Mouse (Mus musculus) heart, embryonic 12.5 days (tissue): Measurements from ENCODE around the gene Gsdma2. TPM values are rescaled to one million over a fixed set of nuclear protein-coding genes. Genes with fewer than 3 reads are reported as not detected.

Source experiments
- ATAC-seq: fragments of 200-750 bp; cut with Nextera tagmentation; 2 replicates; pipeline ENCODE4 v1.8.0; 2017; ENCODE audit warnings: moderate TSS enrichment, moderate library complexity; ENCODE audit not compliant: insufficient number of reproducible peaks, low FRiP score
- H3K27ac ChIP-seq: fragments of 300-500 bp; sonication (generic); 2 replicates; pipeline ENCODE4 v1.5.1; 2016; ENCODE audit warnings: mild to moderate bottlenecking, moderate library complexity; ENCODE audit not compliant: poor library complexity, severe bottlenecking
- H3K27me3 ChIP-seq: fragments of 300-500 bp; sonication (generic); replicated peaks from 2 replicates; pipeline ENCODE4 v1.6.1; 2016; ENCODE audit warnings: mild to moderate bottlenecking, moderate library complexity
- H3K36me3 ChIP-seq: fragments of 300-500 bp; sonication (generic); 2 replicates; pipeline ENCODE4 v1.6.1; 2016; ENCODE audit warnings: mild to moderate bottlenecking, moderate library complexity
- H3K4me1 ChIP-seq: fragments of 300-500 bp; sonication (generic); replicated peaks from 2 replicates; pipeline ENCODE4 v1.6.1; 2016; ENCODE audit warnings: mild to moderate bottlenecking
- H3K4me2 ChIP-seq: fragments of 300-500 bp; sonication (generic); 2 replicates; pipeline ENCODE4 v1.6.1; 2016; ENCODE audit warnings: mild to moderate bottlenecking, moderate library complexity
- H3K4me3 ChIP-seq: fragments of 300-500 bp; sonication (generic); 2 replicates; pipeline ENCODE4 v1.5.1; 2016; ENCODE audit warnings: mild to moderate bottlenecking
- H3K9ac ChIP-seq: fragments of 300-500 bp; sonication (generic); 2 replicates; pipeline ENCODE4 v1.6.1; 2016; ENCODE audit warnings: mild to moderate bottlenecking, moderate library complexity
- H3K9me3 ChIP-seq: fragments of 300-500 bp; sonication (generic); replicated peaks from 2 replicates; pipeline ENCODE4 v1.6.1; 2016; ENCODE audit warnings: mild to moderate bottlenecking, moderate library complexity
- WGBS: fragments of 180-500 bp; shearing (Covaris S2); methylation state at CpG from one replicate; pipeline ENCODE4 v1.1.7; 2016; 5-methylcytosine and 5-hydroxymethylcytosine counted together
- polyA plus RNA-seq: library from polyadenylated mRNA; unstranded; fragments of >200 nt; fragmentation: Nextera tagmentation; extraction: Ambion mirVana; gene quantifications from 2 replicates; pipeline ENCODE4 v1.2.1, GENCODE M21; 2016

Gene Gsdma2
- polyA plus RNA-seq, 1 experiment from 2014 or later: not detected

DNA sequence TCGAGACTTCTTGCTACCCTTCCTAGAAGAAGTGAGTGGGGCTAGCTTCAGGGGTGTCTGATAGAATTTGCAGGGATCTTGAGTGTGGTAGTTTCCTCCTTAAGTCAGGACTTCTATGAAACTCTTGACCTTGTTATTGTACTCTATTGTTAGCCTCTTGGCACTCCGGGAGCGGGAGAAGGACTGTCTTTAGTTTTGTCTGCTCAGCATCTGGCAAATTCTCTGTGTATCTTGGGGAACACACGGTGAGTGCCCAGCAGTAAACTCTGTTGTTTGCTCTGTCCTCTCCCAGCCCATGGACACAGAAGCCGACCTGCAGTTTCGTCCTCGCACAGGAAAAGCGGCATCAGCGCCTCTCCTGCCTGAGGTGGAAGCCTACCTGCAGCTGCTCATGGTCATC lies 39.1 kb downstream of the Gsdma2 start:
- no peak overlapping the region for H3K27ac ChIP-seq
- peaks cover 8% of the 10 kb centered on the region for H3K4me1 ChIP-seq
- H3K9ac ChIP-seq: no peak overlapping the region
- H3K9me3 ChIP-seq: no peaks in the 10 kb centered on the region
- no peak overlapping the region for H3K4me3 ChIP-seq
- no peak overlapping the region for H3K4me2 ChIP-seq
- ATAC-seq: no peak
- H3K36me3 ChIP-seq: peaks cover 60% of the 10 kb centered on the region
- H3K27me3 ChIP-seq: no peaks in the 10 kb centered on the region
- WGBS: 91% methylated on average over 9 of the region's 9 CpGs

DNA sequence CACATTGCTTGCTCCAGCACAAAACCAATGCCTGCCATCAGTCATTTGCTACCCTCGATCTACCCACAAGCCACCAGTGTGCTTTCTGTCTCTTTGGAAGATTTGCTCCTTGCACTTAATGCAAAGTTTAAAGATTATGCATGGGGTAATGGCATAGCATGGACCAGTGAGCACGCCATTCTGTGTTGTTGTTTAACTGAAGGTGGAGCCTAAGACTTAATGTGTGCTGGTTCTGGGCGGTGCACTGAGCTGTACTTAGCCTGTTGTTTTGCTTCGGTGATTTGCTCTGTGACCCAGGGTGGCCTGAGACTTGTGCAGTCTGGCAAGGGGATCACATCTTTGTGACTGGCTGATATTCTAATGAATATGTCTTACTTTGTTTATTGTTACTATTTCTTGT lies 40.4 kb downstream of the Gsdma2 start:
- Histone ChIP-seq H3K4me1 (peaks cover 8% of the 10 kb centered on the region), H3K9me3 (no peaks in the 10 kb centered on the region), H3K4me2 (no peak overlapping the region), H3K27me3 (no peaks in the 10 kb centered on the region), H3K27ac (no peak overlapping the region), H3K9ac (no peak overlapping the region), H3K4me3 (no peak overlapping the region), H3K36me3 (peaks cover 73% of the 10 kb centered on the region)
- 91% methylated on average over 4 of the region's 4 CpGs for WGBS
- no peak for ATAC-seq

GRCm38 (mm10) chr11:98688009-98688408 lies 41.5 kb downstream of the Gsdma2 start:
- H3K4me2 ChIP-seq: no peak overlapping the region
- no peak overlapping the region for H3K27ac ChIP-seq
- no peaks in the 10 kb centered on the region for H3K9me3 ChIP-seq
- H3K9ac ChIP-seq: no peak overlapping the region
- peaks cover 8% of the 10 kb centered on the region for H3K4me1 ChIP-seq
- no peaks in the 10 kb centered on the region for H3K27me3 ChIP-seq
- no peak overlapping the region for H3K4me3 ChIP-seq
- H3K36me3 ChIP-seq: peaks cover 84% of the 10 kb centered on the region
- WGBS: 87% methylated on average over 8 of the region's 8 CpGs
- no peak for ATAC-seq

DNA sequence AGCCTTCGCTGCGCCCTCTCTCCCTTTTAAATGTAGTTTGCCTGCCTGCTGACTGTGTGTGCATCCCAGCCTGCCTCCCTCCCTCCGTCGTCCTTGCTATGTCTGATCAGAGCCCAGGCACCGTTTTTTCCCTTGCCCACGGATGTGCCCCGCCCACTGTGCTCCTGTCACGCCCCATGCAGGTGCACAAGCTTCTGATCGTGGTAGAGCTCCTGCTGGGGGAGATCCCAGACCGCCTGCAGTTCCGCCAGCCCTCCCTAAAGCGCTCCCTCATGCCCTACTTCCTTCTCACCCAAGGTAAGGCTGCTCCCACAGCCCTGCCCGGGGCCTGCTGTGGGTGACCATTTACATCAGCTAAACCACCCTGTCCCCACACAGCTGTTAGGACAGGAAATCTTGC lies 46.6 kb downstream of the Gsdma2 start:
- Histone ChIP-seq H3K27me3 (no peaks in the 10 kb centered on the region), H3K9ac (no peak overlapping the region), H3K27ac (no peak overlapping the region), H3K36me3 (peaks cover 92% of the 10 kb centered on the region), H3K4me3 (no peak overlapping the region), H3K4me2 (no peak overlapping the region), H3K9me3 (no peaks in the 10 kb centered on the region), H3K4me1 (peaks cover 8% of the 10 kb centered on the region; the same call in 1 of the 2 replicates)
- 79% methylated on average over 13 of the region's 13 CpGs for WGBS
- ATAC-seq: no peak

GRCm38 (mm10) chr11:98693746-98694145 lies 47.2 kb downstream of the Gsdma2 start:
- no peak overlapping the region for H3K4me3 ChIP-seq
- no peak overlapping the region for H3K4me2 ChIP-seq
- peaks cover 88% of the 10 kb centered on the region for H3K36me3 ChIP-seq
- WGBS: 88% methylated on average over 9 of the region's 9 CpGs
- H3K27me3 ChIP-seq: no peaks in the 10 kb centered on the region
- H3K4me1 ChIP-seq: peaks cover 8% of the 10 kb centered on the region; the same call in 1 of the 2 replicates
- H3K9me3 ChIP-seq: no peaks in the 10 kb centered on the region
- no peak for ATAC-seq
- H3K27ac ChIP-seq: no peak overlapping the region
- no peak overlapping the region for H3K9ac ChIP-seq

- no peak for ATAC-seq
- 72% methylated on average over 9 of the region's 9 CpGs for WGBS
- Histone ChIP-seq H3K9me3 (no peaks in the 10 kb centered on the region), H3K36me3 (peaks cover 85% of the 10 kb centered on the region), H3K27me3 (no peaks in the 10 kb centered on the region), H3K9ac (no peak overlapping the region), H3K4me2 (no peak overlapping the region), H3K27ac (no peak overlapping the region), H3K4me3 (no peak overlapping the region), H3K4me1 (peaks cover 8% of the 10 kb centered on the region; the same call in 1 of the 2 replicates)
Observed at GRCm38 (mm10) chr11:98694301-98694700, 47.7 kb downstream of the Gsdma2 start.

DNA sequence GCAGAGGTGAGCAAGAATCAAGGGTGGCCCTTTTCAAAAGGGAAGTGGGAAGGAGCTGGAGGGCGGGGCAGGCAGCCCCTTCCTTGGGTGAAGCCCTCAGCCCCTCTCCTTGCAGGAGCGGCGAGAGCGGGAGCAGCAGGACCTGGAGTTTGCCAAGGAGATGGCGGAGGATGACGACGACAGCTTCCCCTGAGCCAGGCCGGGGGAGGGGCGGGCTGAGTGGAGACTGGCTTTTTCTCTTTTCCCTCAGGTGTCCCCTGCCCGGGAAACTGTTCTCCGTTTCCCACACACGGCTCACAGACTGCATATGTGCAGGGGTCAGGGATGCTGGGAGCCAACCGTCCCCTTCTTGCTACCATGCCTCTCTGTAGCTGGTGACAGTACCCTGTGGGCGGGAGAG lies 48.8 kb downstream of the Gsdma2 start:
- ATAC-seq: no peak
- Histone ChIP-seq H3K9me3 (no peaks in the 10 kb centered on the region), H3K4me2 (no peak overlapping the region), H3K4me3 (no peak overlapping the region), H3K27me3 (no peaks in the 10 kb centered on the region), H3K4me1 (peaks cover 12% of the 10 kb centered on the region; the same call in 1 of the 2 replicates), H3K9ac (no peak overlapping the region), H3K27ac (no peak overlapping the region), H3K36me3 (peaks cover 74% of the 10 kb centered on the region)
- 73% methylated on average over 14 of the region's 14 CpGs for WGBS

DNA sequence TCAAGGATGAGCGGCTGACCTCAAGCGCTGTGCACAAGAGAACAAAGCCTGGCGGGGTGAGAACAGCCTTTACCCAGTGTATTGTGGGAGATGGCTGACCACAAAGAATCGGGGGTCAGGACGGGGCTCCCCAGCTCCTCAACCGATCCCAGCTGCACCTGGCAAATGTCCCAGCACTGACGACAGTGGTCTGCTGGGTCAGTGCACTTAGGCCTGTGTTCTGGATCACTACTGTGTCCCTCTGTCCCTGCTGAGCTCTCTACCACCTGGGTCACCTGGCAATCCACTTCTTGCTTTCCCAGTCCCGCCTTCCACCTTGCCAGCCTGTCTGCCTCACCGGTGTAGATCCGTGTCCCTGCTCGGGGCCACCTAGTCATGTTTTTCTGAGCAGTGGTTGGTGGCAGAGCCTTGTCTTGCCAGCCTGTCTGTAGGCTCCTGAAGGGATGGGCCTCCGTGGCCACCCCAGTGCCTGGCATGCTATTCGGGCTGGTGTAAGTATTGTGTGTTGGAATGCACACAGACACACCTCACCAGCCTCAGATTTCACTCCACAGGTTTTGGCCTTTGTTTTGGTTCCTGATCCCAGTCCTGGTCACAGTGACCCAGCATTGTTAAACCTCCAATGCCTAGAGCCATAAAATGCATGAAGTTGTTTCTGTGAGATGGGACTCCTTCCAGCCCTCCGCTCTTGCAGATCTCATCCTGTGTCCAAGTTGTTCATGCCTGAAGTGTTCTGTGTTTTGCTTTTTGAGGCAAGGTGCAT lies 50.1 kb downstream of the Gsdma2 start:
- H3K27ac ChIP-seq: no peak overlapping the region
- peaks cover 16% of the 10 kb centered on the region; the same call in 1 of the 2 replicates for H3K4me1 ChIP-seq
- no peaks in the 10 kb centered on the region for H3K9me3 ChIP-seq
- no peak overlapping the region for H3K4me2 ChIP-seq
- H3K4me3 ChIP-seq: no peak overlapping the region
- 84% methylated on average over 14 of the region's 14 CpGs for WGBS
- no peak overlapping the region for H3K9ac ChIP-seq
- 0 out of 2 replicates have a peak, but pooled peaks cover 4% of the 10 kb centered on the region for H3K27me3 ChIP-seq
- ATAC-seq: no peak
- peaks cover 62% of the 10 kb centered on the region for H3K36me3 ChIP-seq

- H3K9me3 ChIP-seq: no peaks in the 10 kb centered on the region
- H3K4me1 ChIP-seq: peaks cover 16% of the 10 kb centered on the region; the same call in 1 of the 2 replicates
- H3K4me3 ChIP-seq: no peak overlapping the region
- ATAC-seq: no peak
- no peak overlapping the region for H3K9ac ChIP-seq
- 88% methylated on average over 12 of the region's 12 CpGs for WGBS
- 0 out of 2 replicates have a peak, but pooled peaks cover 4% of the 10 kb centered on the region for H3K27me3 ChIP-seq
- H3K36me3 ChIP-seq: peaks cover 56% of the 10 kb centered on the region
- H3K27ac ChIP-seq: no peak overlapping the region
- no peak overlapping the region for H3K4me2 ChIP-seq
Observed at GRCm38 (mm10) chr11:98697225-98697624, 50.7 kb downstream of the Gsdma2 start.

DNA sequence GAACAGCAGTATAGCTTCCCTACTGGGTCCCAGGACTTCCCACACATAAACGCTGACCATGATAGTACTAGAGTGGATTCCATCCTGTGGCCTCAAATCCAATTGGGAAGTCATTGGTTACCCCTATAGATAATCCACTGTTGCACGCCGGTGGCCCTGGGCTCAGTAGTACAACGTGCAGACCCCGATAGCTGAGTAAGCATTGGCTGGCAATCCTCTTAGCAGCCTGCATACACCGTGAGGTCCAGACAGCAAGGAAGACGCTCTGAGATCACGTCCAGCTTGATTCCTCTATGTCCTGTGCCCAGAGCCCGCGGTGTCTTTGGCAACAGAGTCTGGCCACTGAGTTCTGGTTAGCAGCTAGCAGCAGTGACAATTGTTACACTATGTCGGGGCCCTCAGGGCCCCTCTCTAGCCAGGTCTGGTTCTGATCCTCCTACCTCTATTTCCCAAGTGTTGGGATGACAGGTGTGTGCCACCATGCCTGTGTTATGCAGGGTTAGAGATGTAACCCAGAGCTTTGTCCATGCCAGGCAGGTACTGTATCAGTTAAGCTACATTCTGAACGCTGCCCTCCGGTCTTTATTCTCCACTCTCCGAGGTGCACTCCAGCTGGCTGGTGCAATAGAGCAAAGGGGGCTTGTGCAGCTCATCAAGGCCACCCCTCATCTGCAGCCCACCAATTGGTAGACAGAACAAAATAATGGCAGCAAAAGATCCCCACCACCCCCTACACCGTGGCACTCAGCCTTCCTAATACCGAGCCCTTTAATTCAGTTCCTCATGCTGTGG lies 52.5 kb downstream of the Gsdma2 start:
- Histone ChIP-seq H3K9me3 (no peaks in the 10 kb centered on the region), H3K4me3 (no peak overlapping the region), H3K9ac (no peak overlapping the region), H3K27ac (no peak overlapping the region), H3K4me1 (peaks cover 12% of the 10 kb centered on the region; the same call in 1 of the 2 replicates), H3K4me2 (no peak overlapping the region), H3K27me3 (0 out of 2 replicates have a peak, but pooled peaks cover 4% of the 10 kb centered on the region), H3K36me3 (peaks cover 38% of the 10 kb centered on the region)
- WGBS: 84% methylated on average over 16 of the region's 16 CpGs
- no peak for ATAC-seq

DNA sequence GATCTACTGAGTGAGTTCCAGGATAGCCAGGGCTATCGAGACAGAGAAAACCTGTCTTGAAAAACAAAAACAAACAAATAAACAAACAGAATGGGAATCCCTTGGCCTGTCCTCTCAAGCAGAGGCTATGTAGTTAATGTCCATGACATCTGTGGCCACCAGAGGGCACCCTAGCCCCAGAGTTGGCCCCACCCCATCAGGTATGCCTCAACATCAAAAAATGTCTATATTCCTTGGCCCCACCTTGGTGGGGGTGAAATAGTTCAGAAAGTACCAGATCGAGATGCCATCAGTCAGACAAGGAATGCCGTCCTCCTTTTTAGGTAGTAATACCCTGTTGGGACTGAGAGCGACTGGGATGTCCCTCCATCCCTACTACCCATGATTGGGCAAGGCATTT lies 53.4 kb downstream of the Gsdma2 start:
- Histone ChIP-seq H3K27me3 (0 out of 2 replicates have a peak, but pooled peaks cover 4% of the 10 kb centered on the region), H3K9me3 (no peaks in the 10 kb centered on the region), H3K4me1 (peaks cover 8% of the 10 kb centered on the region; the same call in 1 of the 2 replicates), H3K27ac (no peak overlapping the region), H3K36me3 (peaks cover 37% of the 10 kb centered on the region), H3K4me2 (no peak overlapping the region), H3K4me3 (no peak overlapping the region), H3K9ac (no peak overlapping the region)
- 36% methylated on average over 4 of the region's 4 CpGs for WGBS
- ATAC-seq: no peak; the same call in 1 of the 2 replicates
